In the genomic region with DNA sequence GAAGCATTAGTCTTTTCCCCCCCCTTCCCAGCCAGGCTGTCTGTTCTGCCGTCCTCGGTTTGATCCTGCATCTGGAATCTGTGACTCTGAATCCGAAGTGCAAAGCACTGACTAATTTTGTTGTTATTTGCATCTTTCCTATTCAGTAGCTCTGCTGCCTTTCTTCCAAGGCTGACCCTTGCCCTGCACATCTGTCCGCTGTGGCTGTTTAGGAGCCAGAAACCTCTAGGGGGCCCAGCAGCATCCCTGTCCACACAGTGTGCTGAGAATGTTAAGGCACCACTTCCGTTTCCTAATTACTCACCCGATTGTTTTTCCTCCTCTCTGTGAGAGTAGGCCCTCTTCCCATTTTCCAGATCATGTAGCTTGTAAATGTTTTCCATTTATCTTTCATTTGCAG, we compare ENCODE assay signal across 15 mouse cellular contexts.
DNase-seq lines count a peak whose midpoint lies in the region; ATAC-seq lines count a peak whose summit lies in the region.
"Had no signal": no experiment of that assay in that cellular context is flagged by ENCODE, and none has a peak within 500 bp of the region (broad histone marks: within the 10 kb centered on the region; RNA-seq: fewer than 3 reads in every experiment).

No protein-coding gene starts in this region.

- H3K4me2 ChIP-seq in embryonic facial prominence, embryonic 11.5 days (ENCODE audit: low read depth, low read length), result no peak overlapping the region
- H3K4me2 ChIP-seq in midbrain, embryonic 13.5 days (replicated peaks), result no peak overlapping the region

- peak; percentile 21 for DNase-seq in kidney, postnatal 10 days
- DNase-seq in kidney, adult 11 months, result no peak
- peak; percentile 72 for DNase-seq in embryo, embryonic 10 days (ENCODE audit: low spot score)
- DNase-seq in embryonic facial prominence, embryonic 11.5 days (ENCODE audit: low spot score), result peak; percentile 18
- no peak for DNase-seq in adrenal gland, postnatal 14 days
- DNase-seq: cerebellum, postnatal 14 days; gastrocnemius, adult 2 months; heart, adult 2 months; heart, postnatal 14 days; lung, adult 2 months; thymus, postnatal 36 days had no signal

- H3K9me3 ChIP-seq in embryonic facial prominence, embryonic 11.5 days (replicated peaks; ENCODE audit: control insufficient read depth, low read length), result no peaks in the 10 kb centered on the region
- H3K9me3 ChIP-seq in midbrain, embryonic 13.5 days, result no peaks in the 10 kb centered on the region

- no peak overlapping the region for H3K4me3 ChIP-seq in embryonic facial prominence, embryonic 11.5 days (ENCODE audit: low read depth, low read length)
- no peak overlapping the region for H3K4me3 ChIP-seq in midbrain, embryonic 13.5 days (replicated peaks)
- H3K4me3 ChIP-seq: gastrocnemius, adult 2 months; heart, adult 2 months; megakaryocyte, embryonic 14.5 days had no signal

- no peaks in the 10 kb centered on the region for H3K4me1 ChIP-seq in embryonic facial prominence, embryonic 11.5 days (ENCODE audit: control insufficient read depth, insufficient read depth, low read length)
- H3K4me1 ChIP-seq in midbrain, embryonic 13.5 days (replicated peaks), result no peaks in the 10 kb centered on the region; the same call in 1 of the 2 replicates
- H3K4me1 ChIP-seq: megakaryocyte, embryonic 14.5 days had no signal

- H3K9ac ChIP-seq in embryonic facial prominence, embryonic 11.5 days (replicated peaks; ENCODE audit: low read length), result no peak overlapping the region
- no peak overlapping the region for H3K9ac ChIP-seq in midbrain, embryonic 13.5 days (replicated peaks)

- H3K27me3 ChIP-seq in embryonic facial prominence, embryonic 11.5 days (ENCODE audit: control insufficient read depth, insufficient read depth, low read length), result no peaks in the 10 kb centered on the region
- no peaks in the 10 kb centered on the region for H3K27me3 ChIP-seq in midbrain, embryonic 13.5 days
- H3K27me3 ChIP-seq: megakaryocyte, embryonic 14.5 days had no signal

- no peak overlapping the region for H3K27ac ChIP-seq in embryonic facial prominence, embryonic 11.5 days (replicated peaks; ENCODE audit: low read depth, low read length)
- H3K27ac ChIP-seq in midbrain, embryonic 13.5 days, result no peak overlapping the region
- H3K27ac ChIP-seq: gastrocnemius, adult 2 months; heart, adult 2 months had no signal

- WGBS in embryonic facial prominence, embryonic 11.5 days, result 5% methylated on average over 6 of the region's 6 CpGs
- 4% methylated on average over 6 of the region's 6 CpGs for WGBS in midbrain, embryonic 13.5 days

- ATAC-seq in embryonic facial prominence, embryonic 11.5 days (replicated peaks; ENCODE audit: insufficient number of reproducible peaks, low FRiP score, low TSS enrichment, low read depth), result no peak
- ATAC-seq in midbrain, embryonic 13.5 days, result peak; percentile 30; the same call in 1 of the 2 replicates
- ATAC-seq in activated CD4-positive, CD25-positive, alpha-beta regulatory T cell, adult 4 months, result no peak
- ATAC-seq: CD4-positive, CD25-positive, alpha-beta regulatory T cell, adult 4 months had no signal

- H3K36me3 ChIP-seq in embryonic facial prominence, embryonic 11.5 days (replicated peaks; ENCODE audit: control insufficient read depth, insufficient read depth, low read depth, low read length), result no peaks in the 10 kb centered on the region
- H3K36me3 ChIP-seq in midbrain, embryonic 13.5 days, result no peaks in the 10 kb centered on the region

Comparison
In these comparisons a context has a peak if more than half of its experiments do, and no peak if none do; other contexts are left out.
1. DNase-seq: peak in kidney, postnatal 10 days (single experiment), embryo, embryonic 10 days (single experiment) and embryonic facial prominence, embryonic 11.5 days (single experiment); none in kidney, adult 11 months (single experiment) and adrenal gland, postnatal 14 days (single experiment).